Mouse (Mus musculus) cerebellum, adult (tissue): ENCODE measurements around the gene Zfp593.

Source experiments
- ATAC-seq: cut with Nextera tagmentation; 2 replicates; pipeline ENCODE4 v1.9.2; 2017; ENCODE audit warnings: mild to moderate bottlenecking, moderate library complexity, mixed read lengths; ENCODE audit not compliant: insufficient number of reproducible peaks, low FRiP score, low TSS enrichment

Zfp593 gene

GRCm38 (mm10) chr4:134237582-134238278 lies 7.7 kb downstream of the Zfp593 start:
- ATAC-seq, result no peak

DNA sequence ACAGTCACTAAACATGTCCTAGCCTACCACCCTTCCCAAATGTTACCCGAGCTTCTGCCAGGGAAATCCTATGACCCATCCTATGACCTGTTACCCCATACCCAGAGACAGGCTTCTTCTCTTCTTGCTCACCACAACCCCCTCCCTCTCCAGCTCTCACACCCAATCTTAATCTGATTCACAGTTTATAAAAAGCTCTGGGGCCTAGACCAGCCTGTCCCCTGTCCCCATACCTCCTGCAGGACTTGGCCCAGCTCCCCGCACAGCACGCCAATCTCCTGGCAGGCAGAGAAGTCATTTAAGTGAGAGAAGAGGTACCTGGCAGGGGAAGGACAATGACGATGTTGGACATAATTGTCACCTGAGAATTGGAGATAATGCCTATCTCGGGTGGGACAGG lies 10.5 kb downstream of the Zfp593 start:
- ATAC-seq, result no peak

- ATAC-seq, result no peak
Measured at GRCm38 (mm10) chr4:134230431-134230830, 15.0 kb downstream of the Zfp593 start.

DNA sequence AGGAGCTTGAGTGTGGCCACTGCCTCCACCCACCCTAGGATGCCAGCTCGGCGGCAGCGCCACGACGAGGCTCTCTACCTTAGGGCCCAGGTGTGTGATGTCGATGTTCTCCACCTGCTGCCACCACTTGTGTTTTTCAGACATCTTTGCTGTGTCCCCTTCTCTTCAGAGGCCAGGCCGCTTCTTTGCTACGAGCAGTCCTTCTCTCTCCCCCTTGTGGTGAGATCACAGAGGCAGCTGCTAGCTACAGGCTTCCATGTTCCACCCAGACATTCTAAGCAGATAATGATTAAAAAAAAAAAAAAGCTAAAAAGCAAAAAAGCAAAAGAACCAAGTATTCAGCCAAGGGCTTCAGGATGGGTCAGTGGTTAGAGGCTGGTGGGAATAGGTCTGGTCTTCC lies 18.2 kb downstream of the Zfp593 start, which contains the start of gene Catsper4:
Catsper4 (minus strand) TSS at position 190 of the 400 bp plus-strand sequence.
- ATAC-seq, result no peak

- ATAC-seq, result no peak
Measured at GRCm38 (mm10) chr4:134222793-134223600, 22.4 kb downstream of the Zfp593 start.

DNA sequence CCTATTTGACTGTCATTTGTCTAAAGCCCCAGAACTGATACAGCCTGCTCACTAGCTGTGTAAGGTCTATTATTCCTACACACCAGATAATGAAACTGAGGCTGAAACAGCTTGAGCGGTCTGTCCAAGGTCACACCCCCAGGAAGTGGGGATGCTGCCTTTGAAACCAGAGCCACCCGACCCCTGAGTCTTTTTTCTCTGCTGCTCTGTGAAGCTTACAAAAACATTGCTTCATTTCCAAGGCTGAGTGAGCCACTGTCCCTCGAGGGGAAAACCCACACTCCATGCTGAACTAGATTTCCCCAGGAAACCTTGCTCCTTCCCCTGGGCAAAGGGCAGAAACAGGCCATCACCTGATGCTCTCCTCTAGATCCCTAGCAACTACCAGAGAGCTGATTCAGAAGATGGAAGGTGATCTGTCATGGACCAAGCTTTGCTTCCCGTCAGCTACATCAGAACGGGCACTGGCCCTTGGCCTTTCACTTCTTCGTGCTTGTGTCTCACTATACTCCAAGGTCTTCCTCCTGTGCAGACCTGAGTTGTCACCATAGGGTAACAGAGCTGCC lies 38.8 kb downstream of the Zfp593 start:
- no peak for ATAC-seq

DNA sequence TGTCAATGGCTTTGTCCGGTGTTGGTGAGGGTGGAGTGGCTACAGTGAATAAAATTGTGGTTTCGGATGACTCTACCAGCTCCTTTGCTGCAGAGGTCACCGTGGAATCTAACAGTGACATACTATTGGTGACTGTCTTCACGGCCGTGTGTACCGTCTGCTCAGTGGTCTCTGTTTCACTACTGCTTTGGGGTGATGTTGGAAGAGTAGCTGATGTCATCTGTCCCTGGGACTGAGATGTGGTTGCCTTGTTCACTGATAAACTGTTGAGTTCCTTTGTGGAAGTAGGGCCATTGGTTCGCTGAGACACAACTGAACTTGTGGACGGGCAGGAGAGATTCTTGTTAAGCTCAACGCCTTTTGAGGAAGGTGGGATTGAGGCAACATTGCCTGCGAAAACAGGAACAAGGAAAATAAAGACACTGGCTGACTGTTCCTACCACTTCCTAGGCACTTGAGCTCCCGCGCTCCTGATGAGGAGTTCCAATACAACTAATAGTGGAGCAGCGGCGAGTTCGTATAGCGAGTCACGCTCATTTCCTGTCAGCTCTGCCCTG lies 42.0 kb downstream of the Zfp593 start:
- no peak for ATAC-seq

- ATAC-seq, result no peak
Measured at GRCm38 (mm10) chr4:134202904-134203303, 42.5 kb downstream of the Zfp593 start, which contains the start of gene Gm7534. TSS of gene Gm7534 (minus strand) at chr4:134203004.

GRCm38 (mm10) chr4:134199371-134199770 lies 46.0 kb downstream of the Zfp593 start:
- ATAC-seq, result no peak
